Mouse (Mus musculus): Measurements from ENCODE around the gene Cryzl1. TPM values are rescaled to one million over a fixed set of nuclear protein-coding genes. Genes with fewer than 3 reads are reported as not detected.

Cryzl1 gene
- polyA plus RNA-seq, 1 experiment, result 16.7 TPM

GRCm38 (mm10) chr16:91730446-91730845 lies 1.7 kb upstream of the Cryzl1 start:
- H3ac ChIP-seq (ENCODE audit: control insufficient read depth, insufficient read length, low read depth), result peak overlapping the region; percentile 55
- no peaks in the 10 kb centered on the region for H3K27me3 ChIP-seq (ENCODE audit: control insufficient read depth, insufficient read depth, insufficient read length)
- H3K4me3 ChIP-seq (ENCODE audit: insufficient read depth, poor library complexity, severe bottlenecking), result peak overlapping the region; percentile 56
- no peaks in the 10 kb centered on the region for H3K36me3 ChIP-seq (ENCODE audit: control insufficient read depth, insufficient read depth)
- H3K79me2 ChIP-seq (ENCODE audit: control insufficient read depth, insufficient read depth), result peaks cover 89% of the 10 kb centered on the region
- peaks cover 48% of the 10 kb centered on the region for H3K79me3 ChIP-seq (ENCODE audit: low read depth)
- TF ChIP-seq FOSL1 (IDR thresholded peaks at IDR 0.05; ENCODE audit: insufficient read depth, low read length, poor library complexity, severe bottlenecking) (no peak), CTCF (IDR thresholded peaks at IDR 0.05; ENCODE audit: control insufficient read depth, insufficient read depth, insufficient read length) (no peak), CEBPB (IDR thresholded peaks at IDR 0.05; ENCODE audit: low read depth) (no peak), USF1 (IDR thresholded peaks at IDR 0.05; ENCODE audit: low read depth) (no peak), MYOD1 (IDR thresholded peaks at IDR 0.05; ENCODE audit: control insufficient read depth, insufficient read length, low read depth) (no peak), MYOG (IDR thresholded peaks at IDR 0.05; ENCODE audit: control insufficient read depth, extremely low read depth, insufficient read length) (no peak), MAX (IDR thresholded peaks at IDR 0.05) (no peak)

- Histone ChIP-seq H3ac (ENCODE audit: control insufficient read depth, insufficient read length, low read depth) (peak overlapping the region; percentile 62), H3K36me3 (ENCODE audit: control insufficient read depth, insufficient read depth) (no peaks in the 10 kb centered on the region), H3K4me3 (ENCODE audit: insufficient read depth, poor library complexity, severe bottlenecking) (peak overlapping the region; percentile 56), H3K79me2 (ENCODE audit: control insufficient read depth, insufficient read depth) (peaks cover 89% of the 10 kb centered on the region), H3K79me3 (ENCODE audit: low read depth) (peaks cover 45% of the 10 kb centered on the region), H3K27me3 (ENCODE audit: control insufficient read depth, insufficient read depth, insufficient read length) (no peaks in the 10 kb centered on the region)
- TF ChIP-seq CTCF (IDR thresholded peaks at IDR 0.05; ENCODE audit: control insufficient read depth, insufficient read depth, insufficient read length), result no peak
Observed at GRCm38 (mm10) chr16:91729821-91730441, 1.2 kb upstream of the Cryzl1 start.

- peaks cover 89% of the 10 kb centered on the region for H3K79me2 ChIP-seq (ENCODE audit: control insufficient read depth, insufficient read depth)
- TF ChIP-seq MAX (IDR thresholded peaks at IDR 0.05), result no peak
- no peak for TF ChIP-seq MYOD1 (IDR thresholded peaks at IDR 0.05; ENCODE audit: control insufficient read depth, insufficient read length, low read depth)
- no peak for TF ChIP-seq CEBPB (IDR thresholded peaks at IDR 0.05; ENCODE audit: low read depth)
- no peak for TF ChIP-seq MYOG (IDR thresholded peaks at IDR 0.05; ENCODE audit: control insufficient read depth, extremely low read depth, insufficient read length)
- no peak for TF ChIP-seq USF1 (IDR thresholded peaks at IDR 0.05; ENCODE audit: low read depth)
- TF ChIP-seq CTCF (IDR thresholded peaks at IDR 0.05; ENCODE audit: control insufficient read depth, insufficient read depth, insufficient read length), result no peak
- TF ChIP-seq FOSL1 (IDR thresholded peaks at IDR 0.05; ENCODE audit: insufficient read depth, low read length, poor library complexity, severe bottlenecking), result no peak
Observed at GRCm38 (mm10) chr16:91729066-91729482, 299 bp upstream of the Cryzl1 start, which contains the start of gene Itsn1. TSS of gene Itsn1 (plus strand) at chr16:91729281.

DNA sequence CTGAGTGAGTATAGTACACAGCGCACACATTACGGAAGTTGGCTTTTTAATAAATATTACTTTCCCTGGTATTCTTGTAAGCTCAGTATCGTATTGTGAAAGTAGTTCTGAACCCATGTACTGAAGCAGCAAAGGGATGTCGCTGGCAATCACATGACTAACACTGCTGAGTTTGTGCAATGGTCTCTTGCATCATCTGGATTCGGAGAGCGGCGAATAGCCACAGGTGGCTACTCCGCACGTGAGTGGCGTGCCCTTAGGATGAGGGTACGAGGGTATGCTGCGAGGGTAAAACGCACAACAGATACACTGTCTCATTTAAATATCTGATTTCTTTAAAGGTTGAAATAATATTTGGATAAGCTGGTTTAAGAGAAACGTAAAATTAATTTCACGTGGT lies 1.3 kb downstream of the Cryzl1 start:
- TF ChIP-seq CEBPB (IDR thresholded peaks at IDR 0.05; ENCODE audit: low read depth) (peak; percentile 30), USF1 (IDR thresholded peaks at IDR 0.05; ENCODE audit: low read depth) (no peak)
- Histone ChIP-seq H3ac (ENCODE audit: control insufficient read depth, insufficient read length, low read depth) (no peak overlapping the region), H3K79me3 (ENCODE audit: low read depth) (peaks cover 27% of the 10 kb centered on the region), H3K4me3 (ENCODE audit: insufficient read depth, poor library complexity, severe bottlenecking) (peak overlapping the region; percentile 56), H3K79me2 (ENCODE audit: control insufficient read depth, insufficient read depth) (peaks cover 73% of the 10 kb centered on the region), H3K36me3 (ENCODE audit: control insufficient read depth, insufficient read depth) (no peaks in the 10 kb centered on the region), H3K27me3 (ENCODE audit: control insufficient read depth, insufficient read depth, insufficient read length) (no peaks in the 10 kb centered on the region)

More at GRCm38 (mm10) chr16:91729066-91729482, 299 bp upstream of the Cryzl1 start, which contains the start of gene Itsn1:
- H3K79me3 ChIP-seq (ENCODE audit: low read depth), result peaks cover 40% of the 10 kb centered on the region
- H3K4me3 ChIP-seq (ENCODE audit: insufficient read depth, poor library complexity, severe bottlenecking), result peak within 1 kb of the TSS; percentile 56
- peak within 1 kb of the TSS; percentile 75 for H3ac ChIP-seq (ENCODE audit: control insufficient read depth, insufficient read length, low read depth)
- no peaks in the 10 kb centered on the region for H3K27me3 ChIP-seq (ENCODE audit: control insufficient read depth, insufficient read depth, insufficient read length)
- no peaks in the 10 kb centered on the region for H3K36me3 ChIP-seq (ENCODE audit: control insufficient read depth, insufficient read depth)

GRCm38 (mm10) chr16:91724247-91724646 lies 4.5 kb downstream of the Cryzl1 start:
- Histone ChIP-seq H3K79me3 (ENCODE audit: low read depth) (peaks cover 9% of the 10 kb centered on the region), H3K4me3 (ENCODE audit: insufficient read depth, poor library complexity, severe bottlenecking) (no peak overlapping the region), H3K36me3 (ENCODE audit: control insufficient read depth, insufficient read depth) (no peaks in the 10 kb centered on the region), H3K79me2 (ENCODE audit: control insufficient read depth, insufficient read depth) (peaks cover 48% of the 10 kb centered on the region), H3K27me3 (ENCODE audit: control insufficient read depth, insufficient read depth, insufficient read length) (no peaks in the 10 kb centered on the region), H3ac (ENCODE audit: control insufficient read depth, insufficient read length, low read depth) (no peak overlapping the region)
- TF ChIP-seq FOSL1 (IDR thresholded peaks at IDR 0.05; ENCODE audit: insufficient read depth, low read length, poor library complexity, severe bottlenecking) (no peak), CTCF (IDR thresholded peaks at IDR 0.05; ENCODE audit: control insufficient read depth, insufficient read depth, insufficient read length) (peak; percentile 61)

- Histone ChIP-seq H3ac (ENCODE audit: control insufficient read depth, insufficient read length, low read depth) (no peak overlapping the region), H3K79me3 (ENCODE audit: low read depth) (no peaks in the 10 kb centered on the region), H3K27me3 (ENCODE audit: control insufficient read depth, insufficient read depth, insufficient read length) (no peaks in the 10 kb centered on the region), H3K4me3 (ENCODE audit: insufficient read depth, poor library complexity, severe bottlenecking) (no peak overlapping the region), H3K36me3 (ENCODE audit: control insufficient read depth, insufficient read depth) (peaks cover 6% of the 10 kb centered on the region), H3K79me2 (ENCODE audit: control insufficient read depth, insufficient read depth) (peaks cover 6% of the 10 kb centered on the region)
- TF ChIP-seq CTCF (IDR thresholded peaks at IDR 0.05; ENCODE audit: control insufficient read depth, insufficient read depth, insufficient read length) (no peak), CEBPB (IDR thresholded peaks at IDR 0.05; ENCODE audit: low read depth) (no peak), MYOD1 (IDR thresholded peaks at IDR 0.05; ENCODE audit: control insufficient read depth, insufficient read length, low read depth) (no peak), MYOG (IDR thresholded peaks at IDR 0.05; ENCODE audit: control insufficient read depth, extremely low read depth, insufficient read length) (no peak), FOSL1 (IDR thresholded peaks at IDR 0.05; ENCODE audit: insufficient read depth, low read length, poor library complexity, severe bottlenecking) (no peak), MAX (IDR thresholded peaks at IDR 0.05) (no peak), USF1 (IDR thresholded peaks at IDR 0.05; ENCODE audit: low read depth) (no peak)
Observed at GRCm38 (mm10) chr16:91717399-91717798, 11.4 kb downstream of the Cryzl1 start.

Measured in C2C12 (cell line).